Mouse (Mus musculus): Measurements from ENCODE around the gene Atp23.

Atp23 gene

DNA sequence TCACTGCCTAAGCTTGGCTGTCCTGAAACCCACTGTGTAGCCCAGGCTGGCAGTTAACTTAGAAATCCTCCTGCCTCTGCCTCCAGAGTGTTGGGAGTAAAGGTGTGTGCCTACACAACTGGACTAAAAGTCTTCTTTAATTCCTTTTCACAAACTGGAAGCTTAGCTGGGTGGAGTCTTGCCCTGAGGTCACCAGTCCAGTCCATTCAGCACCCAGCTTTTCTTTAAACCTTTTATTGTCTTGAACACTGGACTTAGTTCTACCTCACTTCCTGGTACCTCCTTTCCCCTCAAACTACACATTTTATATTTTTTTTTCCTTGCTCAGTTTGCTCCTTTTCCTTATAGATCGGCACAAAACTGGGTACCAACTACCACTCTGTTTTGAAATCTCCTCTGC is 10.3 kb upstream of the Atp23 start:
- no peak for DNase-seq (ENCODE audit: low read depth, low spot score)

DNA sequence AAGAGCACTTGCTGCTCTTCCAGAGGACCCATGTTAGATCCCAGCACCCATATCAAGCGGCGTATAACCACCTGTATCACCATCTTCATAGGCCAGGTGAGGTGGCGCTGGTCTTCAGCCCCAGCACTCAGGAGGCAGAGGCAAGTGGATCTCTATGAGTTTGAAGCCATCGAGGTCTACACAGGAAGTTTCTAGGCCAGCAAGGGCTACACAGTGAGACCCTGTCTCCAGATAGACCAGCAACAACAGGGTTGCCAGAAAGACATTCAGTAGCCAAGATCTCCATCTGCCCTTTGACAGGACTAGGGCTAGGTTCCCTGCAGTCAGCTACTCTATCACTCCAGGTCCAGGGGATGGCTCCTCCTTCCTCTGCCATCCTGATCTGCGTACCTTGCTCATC is 5.7 kb upstream of the Atp23 start:
- no peak for DNase-seq (ENCODE audit: low read depth, low spot score)

DNA sequence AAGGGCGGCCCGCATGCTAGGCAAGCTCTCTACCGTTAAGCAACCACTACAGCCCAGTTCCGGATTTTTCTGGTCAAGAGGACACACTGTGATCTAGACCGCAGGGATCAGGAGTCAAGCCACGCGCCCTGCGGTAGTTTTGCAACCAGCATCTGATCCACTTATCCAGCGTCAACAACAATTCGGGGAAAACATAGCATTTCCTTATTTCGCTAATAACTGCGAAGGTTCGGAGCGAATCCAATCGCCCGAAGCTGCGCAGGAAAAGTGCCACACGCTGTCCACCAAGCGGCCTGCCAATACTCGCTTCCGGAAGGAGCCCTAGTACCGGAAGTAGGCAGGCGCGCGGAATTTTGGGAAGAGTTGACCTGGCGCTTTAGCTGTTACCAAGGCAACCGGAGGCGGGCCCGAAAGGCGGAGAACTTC is 4.5 kb upstream of the Atp23 start:
- peak; percentile 94 for DNase-seq (ENCODE audit: low read depth, low spot score)

DNA sequence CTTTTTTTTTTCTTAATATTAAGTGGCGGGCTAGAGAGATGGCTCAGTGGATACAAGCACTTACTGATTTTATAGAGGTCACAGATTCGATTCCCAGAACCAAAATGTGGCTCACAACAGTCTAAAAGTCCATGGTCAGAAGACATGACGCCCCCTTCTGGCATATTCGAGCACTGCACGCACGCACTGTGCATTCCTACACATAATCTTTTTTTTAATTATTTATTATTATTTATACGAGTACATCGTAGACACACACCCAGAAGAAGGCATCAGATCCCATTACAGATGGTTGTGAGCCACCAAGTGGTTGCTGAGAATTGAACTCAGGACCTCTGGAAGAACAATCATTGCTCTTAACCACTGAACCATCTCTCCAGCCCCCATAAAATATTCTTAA is 3.9 kb upstream of the Atp23 start:
- no peak for DNase-seq (ENCODE audit: low read depth, low spot score)

DNA sequence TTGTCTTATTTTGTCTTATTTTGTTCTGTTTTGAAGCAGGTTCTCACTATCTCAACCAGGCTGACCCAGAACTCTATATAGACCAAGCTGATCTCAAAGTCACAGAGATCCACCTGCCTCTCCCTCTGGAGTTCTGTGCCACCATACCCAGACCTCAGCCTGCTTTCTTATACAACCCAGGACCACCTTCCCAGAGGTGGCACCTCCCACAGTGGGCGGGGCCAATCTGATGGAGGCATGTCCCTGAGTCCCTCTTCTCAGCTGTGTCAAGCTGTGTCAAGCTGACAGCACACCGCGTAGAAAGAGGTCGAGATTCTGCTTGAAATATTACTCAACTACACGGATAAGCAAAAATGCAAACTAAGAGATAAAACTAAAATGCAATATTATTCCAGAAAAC is 3.1 kb upstream of the Atp23 start:
- peak; percentile 80 for DNase-seq (ENCODE audit: low read depth, low spot score)

DNA sequence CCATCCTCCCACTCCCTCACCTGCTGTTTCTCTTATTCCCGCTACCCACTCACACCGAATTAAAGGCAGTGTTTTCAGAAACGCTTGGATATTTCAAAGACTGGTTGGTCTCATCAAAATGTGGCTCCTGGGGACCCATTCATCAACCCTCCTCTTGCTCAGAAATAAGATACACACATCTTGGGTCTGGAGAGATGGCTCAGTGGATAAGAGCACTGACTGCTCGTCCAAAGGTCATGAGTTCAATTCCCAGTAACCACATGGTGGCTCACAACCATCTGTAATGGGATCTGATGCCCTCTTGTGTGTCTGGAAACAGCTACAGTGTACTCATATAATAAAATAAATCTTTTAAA is 311 bp upstream of the Atp23 start:
- DNase-seq (ENCODE audit: low read depth, low spot score), result no peak

DNA sequence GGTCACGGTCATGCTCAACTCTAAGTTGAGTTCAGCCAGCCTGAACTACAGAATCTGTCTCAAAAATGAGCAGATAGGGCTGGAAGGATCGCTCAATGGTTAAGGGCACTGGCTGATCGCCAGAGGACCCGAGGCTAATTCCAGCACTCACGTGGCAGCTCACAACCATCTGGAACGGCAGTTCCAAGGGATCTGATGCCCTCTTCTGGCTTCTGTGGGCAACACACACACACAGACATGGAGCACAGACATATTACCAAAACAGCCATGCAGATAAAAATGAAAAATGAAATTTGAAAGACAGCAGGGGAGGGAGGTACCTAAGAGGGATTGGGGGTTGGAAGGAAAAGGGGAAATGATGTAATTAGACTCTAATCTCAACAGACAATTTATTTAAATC is 5.3 kb downstream of the Atp23 start:
- DNase-seq (ENCODE audit: low read depth, low spot score), result peak; percentile 41

DNA sequence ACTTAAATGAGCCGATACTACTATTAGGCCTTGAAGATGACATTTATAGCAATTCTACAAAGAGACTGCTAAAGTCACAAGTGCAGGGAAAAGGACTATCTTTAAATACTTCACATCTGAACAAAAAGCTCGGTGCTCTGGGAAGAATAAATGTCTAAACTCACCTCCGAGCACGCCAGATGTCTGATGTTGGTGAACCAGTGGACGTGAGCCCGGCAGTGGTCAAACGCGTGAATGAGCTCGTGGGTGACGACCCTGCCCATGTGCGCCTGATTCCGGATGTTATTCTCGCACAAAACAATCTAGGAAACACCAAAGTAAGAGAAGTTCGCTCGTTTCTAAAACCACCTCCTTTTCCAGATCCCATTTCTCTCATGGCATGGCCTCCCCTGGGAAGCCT is 7.1 kb downstream of the Atp23 start:
- DNase-seq (ENCODE audit: low read depth, low spot score), result no peak

DNA sequence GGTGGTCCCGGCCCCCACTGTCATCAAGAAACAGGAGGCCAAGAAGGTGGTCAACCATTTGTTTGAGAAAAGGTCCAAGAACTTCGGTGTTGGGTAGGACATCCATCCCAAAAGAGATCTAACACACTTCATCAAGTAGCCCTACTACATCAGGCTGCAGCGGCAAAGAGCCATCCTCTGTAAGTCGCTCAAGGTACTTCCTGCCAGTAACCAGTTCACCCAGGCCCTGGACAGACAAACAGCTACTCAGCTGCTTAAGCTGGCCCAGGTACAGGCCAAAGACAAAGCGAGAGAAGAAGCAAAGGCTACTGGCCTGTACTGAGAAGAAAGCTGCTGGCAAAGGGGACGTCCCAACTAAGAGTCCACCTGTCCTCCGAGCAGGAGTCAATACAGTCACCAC is 8.0 kb downstream of the Atp23 start:
- DNase-seq (ENCODE audit: low read depth, low spot score), result no peak

DNA sequence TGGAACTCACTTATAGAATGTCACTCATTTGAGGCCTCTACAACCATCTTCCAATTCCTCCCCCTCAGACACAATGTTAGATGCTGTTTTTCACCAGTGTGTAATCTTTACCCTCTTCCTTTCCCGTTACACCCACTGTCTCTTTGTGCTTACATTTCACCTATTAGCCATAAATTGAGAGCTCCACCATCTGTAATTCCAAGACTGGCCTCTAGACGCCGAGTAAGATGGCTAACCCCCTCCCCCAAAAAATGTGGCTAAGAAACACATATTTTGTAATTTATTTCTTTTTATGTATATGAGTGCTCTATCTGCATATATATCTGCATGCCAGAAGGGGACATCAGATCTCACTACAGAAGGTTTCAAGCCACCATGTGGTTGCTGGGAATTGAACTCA is 27.4 kb downstream of the Atp23 start:
- DNase-seq (ENCODE audit: low read depth, low spot score), result no peak

DNA sequence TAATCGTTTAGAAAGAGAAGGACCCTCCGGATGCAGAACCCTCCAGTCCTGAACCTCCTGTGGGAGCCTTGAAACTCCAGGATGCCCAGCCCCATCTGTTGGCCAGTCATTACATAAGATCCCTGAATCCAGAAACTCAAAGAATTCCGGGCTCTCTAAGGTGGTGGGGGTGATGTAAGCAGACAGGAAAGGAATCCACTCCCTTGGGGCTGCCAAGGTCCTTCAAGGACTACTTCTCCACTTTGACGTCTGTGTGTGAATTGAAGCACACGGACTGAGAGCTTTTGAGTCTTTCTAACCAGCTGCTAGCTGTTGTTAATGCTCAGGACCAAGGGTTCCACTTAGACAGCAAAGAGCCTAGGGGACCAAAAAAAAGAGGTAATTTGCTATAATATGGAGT is 28.9 kb downstream of the Atp23 start:
- no peak for DNase-seq (ENCODE audit: low read depth, low spot score)

DNA sequence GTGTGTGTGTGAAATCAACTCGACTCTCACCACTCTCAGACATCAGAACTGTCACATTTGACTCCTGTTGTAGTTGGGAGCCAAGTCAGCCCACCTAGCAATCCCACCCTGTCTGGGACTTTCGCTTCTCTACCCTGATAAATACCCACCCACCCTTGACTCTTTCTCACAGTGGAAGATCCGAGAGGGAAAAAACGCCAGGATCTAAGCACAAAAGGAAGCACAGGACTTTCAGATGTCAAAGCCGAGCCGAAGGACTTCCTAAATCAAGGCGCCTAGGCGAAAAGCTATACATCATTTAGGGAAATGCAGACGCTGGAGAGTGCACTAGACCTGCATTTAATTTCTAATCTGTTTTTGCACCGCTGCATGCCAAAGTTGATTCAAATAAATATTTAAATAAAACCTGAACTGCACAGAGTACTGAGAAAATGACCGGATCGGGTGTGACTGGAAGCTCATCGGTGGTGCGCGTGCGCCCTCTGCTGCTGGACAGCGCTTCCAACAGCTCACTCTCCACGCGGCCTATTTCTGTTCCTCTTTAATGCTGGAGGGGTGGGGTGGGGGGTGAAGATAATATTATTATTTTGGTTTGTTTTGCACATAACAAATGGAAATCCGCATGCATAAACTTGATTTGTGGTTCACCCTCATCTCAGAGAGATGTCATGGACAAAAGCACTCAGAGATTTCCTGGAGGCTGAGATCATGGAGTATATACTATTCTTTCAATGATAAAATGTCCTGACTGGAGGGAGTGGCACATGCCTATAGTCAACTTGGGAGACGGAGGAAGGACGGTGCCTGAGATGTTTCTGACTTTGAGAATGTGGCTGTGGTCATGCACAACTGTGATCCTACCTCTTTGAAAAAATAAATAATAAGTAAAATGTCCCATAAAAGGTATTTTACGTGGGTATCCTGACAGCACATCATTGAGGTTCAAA is 31.5 kb downstream of the Atp23 start:
- DNase-seq (ENCODE audit: low read depth, low spot score), result peak; percentile 48

DNA sequence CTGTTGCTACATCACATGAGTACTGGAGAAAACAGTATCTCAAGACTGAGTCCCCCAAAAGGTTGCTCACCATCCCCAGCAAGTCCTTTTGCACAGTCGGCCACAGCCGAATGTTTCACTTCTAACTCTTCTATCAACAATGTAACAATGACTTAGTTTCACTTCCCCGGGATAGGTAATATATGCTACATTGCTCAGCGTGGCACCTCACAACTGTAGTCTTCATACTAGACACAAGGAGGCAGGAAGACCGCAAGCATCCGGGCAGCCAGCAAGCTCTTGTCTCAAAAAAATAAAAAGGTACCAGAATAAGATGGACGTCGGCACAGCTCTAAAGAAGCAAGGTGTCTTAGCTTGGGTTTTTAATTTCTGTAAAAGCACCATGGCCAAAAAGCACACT is 35.9 kb downstream of the Atp23 start:
- no peak for DNase-seq (ENCODE audit: low read depth, low spot score)

DNA sequence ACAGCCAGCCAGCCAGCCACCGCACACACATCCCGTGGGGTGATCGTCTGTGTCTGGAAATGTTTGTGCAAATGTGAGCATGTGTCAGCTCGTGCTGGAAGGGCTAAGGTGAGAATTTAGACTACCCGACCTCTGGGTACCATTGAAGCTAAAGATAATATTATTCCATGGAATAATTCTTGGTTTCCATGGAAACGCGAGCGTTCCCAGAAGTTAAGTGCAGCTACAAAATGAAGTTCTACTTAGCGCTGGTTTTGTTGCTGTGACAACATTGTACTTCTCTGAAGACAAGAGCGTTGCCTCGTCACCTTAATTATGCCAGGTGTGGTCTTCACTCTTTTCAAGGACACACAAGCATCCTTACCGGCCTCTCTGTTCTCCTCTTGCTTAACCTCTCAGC is 39.0 kb downstream of the Atp23 start:
- no peak for DNase-seq (ENCODE audit: low read depth, low spot score)

DNA sequence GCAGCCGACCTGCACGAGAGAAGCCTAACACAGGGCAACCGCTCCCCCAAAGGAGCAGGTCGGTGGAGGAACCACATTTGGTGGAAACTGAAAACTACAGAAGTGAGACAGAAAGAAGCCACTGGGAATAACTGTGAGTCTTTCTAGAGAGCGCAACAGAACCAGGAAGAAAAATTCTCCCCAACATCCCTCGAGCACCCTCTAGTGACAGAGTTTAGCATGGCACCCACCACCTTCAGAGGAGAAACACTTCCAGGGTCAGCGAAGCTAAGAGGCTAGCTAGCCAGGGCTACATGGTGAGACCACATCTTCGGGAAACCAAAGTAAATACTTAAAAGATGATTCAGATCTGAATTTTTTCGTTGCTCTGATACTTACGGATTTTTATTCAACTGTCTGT is 47.9 kb downstream of the Atp23 start:
- DNase-seq (ENCODE audit: low read depth, low spot score), result peak; percentile 72

DNA sequence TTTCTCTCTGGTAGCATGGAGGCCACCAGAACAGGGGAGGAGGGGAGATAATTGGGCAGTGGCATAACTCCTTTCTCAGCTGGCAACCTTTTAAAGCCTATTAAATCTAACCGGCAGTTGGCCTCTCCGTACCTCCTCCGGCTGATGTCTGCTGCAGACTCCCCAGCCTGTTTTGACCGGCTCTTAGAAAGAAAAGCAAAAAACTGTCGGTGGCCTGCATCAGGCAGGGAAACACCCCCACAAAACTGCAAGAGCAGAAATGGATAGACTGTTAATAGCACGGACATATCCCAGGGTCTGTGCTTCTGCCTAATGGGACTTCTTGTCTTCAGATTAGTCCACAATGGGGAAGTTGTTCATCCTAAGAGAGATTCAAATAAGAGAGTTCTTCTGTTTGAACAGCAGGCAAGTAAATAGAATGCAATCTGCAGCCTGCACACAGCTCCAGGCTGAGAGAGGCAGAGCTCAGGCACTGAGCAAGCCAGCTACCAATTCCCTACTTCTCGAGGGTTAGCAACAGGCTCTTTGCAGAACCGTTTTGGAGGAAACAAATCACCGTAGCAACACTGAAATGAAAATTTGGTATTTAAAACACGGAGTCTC is 55.7 kb downstream of the Atp23 start:
- no peak for DNase-seq (ENCODE audit: low read depth, low spot score)

DNA sequence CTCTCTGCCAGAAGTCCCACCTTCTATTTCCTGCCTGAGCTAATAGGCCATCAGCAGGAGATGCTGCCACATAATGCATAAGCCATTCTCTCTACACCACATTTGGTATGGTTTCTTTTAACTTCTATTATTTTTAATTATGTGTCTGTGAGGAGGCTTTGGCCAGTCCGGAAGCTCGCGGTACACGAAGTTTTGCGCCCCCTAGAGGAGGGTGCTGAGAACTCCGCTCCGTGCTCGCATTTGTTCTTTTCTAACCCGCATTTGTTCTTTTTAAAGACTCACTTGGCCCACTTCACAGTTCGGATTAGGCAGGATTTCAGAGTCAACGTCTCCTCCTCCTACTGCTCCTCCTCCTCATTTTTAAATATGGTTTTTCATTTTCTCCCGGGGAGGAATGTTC is 56.5 kb downstream of the Atp23 start:
- DNase-seq (ENCODE audit: low read depth, low spot score), result peak; percentile 60

DNA sequence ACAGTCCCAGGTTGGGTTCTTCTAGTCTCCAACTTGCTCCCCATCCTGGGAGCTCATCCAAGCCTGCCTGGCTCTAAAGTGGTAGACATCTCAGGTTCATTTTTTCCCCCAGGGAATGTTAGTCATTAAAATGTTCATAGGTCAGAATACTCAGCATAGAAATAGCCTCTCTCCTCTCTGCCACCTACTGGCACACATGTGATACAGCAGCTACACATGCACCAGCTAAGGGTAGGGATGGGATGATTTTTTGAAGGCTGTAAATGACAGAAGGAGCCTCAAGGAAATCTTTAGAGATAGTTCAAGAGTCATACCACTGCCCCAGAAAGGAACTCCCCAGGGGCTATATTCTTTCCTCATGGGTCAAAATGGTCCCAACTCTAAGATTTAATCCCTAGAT is 60.9 kb downstream of the Atp23 start:
- no peak for DNase-seq (ENCODE audit: low read depth, low spot score)

DNA sequence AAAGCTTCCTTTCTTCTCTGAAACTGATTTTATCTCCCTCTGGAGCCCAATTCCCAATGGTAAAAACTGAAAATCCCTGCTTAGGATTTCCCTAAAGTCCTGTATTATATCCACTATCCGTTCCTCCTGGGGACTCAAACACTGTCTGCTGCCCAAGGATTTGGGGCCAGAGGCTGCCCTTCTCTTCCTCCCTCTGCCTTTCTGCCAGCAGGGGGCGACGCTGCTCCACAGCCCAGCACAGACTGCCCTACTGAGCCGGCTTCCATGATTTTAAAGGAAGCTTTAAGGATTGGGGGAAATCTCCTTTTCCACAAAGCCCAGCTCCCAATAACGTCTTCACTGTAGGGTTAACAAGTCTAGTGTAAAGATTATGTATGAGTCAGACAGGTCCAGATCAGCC is 68.1 kb downstream of the Atp23 start:
- peak; percentile 78 for DNase-seq (ENCODE audit: low read depth, low spot score)

DNA sequence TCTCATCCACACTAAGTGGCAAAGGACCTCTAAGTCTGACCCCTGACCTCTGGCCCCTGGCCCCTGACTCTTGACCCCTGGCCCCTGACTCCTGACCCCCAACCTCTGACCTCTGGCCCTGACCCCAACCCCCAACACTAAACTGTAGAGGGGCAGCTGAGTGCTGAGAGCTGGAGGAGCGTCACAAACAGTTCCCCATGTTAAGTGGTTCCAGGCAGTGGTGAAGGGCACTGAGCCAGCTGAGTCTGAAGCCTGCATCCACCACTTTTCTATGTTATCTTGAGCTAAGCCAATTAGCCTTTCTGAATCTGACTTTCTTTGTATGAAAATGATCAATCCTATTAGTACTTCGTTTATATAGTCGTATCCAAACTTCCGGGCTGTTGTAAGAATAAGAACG is 69.8 kb downstream of the Atp23 start:
- DNase-seq (ENCODE audit: low read depth, low spot score), result no peak

DNA sequence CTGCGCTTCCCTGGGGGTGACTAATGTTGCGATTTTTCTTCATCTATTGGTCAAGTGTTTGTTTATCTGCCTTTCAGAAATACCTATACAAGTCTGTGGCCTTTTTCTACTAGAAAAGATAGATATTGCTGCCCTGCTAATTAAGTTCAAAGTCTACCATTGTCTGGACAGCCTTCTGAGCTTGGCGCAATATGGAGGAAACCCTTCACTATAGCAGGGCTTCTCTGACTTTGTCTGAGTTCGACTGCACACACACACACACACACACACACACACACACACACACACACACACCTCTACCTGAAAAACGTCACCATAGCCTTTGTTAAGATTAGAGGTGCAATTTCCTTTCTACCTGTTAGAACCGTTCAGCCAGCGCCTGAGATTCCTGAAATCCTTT is 72.5 kb downstream of the Atp23 start:
- no peak for DNase-seq (ENCODE audit: low read depth, low spot score)

DNA sequence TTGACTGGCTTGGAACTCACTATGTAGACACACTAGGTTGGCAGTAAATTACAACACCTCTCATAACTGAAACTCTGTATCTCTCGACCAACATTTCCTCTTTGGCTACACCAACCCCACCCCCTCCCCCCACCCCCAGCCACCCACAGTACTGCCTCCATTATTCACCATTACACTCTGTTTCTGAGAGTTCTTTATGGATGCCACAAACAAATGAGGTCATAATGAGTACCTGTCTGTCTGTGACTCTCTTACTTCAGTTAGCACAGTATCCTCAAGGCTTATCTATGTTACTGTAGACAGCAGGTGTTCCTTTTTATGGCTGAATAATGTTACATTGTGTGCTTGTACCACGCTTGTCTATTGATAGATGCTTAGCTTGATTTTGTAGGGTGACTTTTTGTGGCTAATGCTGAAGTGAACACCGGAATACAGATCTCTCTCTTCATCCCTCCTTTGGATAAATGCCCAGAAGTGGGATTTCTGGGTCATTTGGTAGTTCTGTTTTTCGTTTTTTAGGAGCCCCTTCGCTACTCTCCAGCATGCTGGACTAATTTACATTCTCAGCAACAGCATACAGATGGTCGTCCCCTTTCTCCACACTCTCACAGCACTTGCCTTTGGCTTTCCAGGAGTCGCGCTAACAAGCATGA is 73.1 kb downstream of the Atp23 start:
- no peak for DNase-seq (ENCODE audit: low read depth, low spot score)

DNA sequence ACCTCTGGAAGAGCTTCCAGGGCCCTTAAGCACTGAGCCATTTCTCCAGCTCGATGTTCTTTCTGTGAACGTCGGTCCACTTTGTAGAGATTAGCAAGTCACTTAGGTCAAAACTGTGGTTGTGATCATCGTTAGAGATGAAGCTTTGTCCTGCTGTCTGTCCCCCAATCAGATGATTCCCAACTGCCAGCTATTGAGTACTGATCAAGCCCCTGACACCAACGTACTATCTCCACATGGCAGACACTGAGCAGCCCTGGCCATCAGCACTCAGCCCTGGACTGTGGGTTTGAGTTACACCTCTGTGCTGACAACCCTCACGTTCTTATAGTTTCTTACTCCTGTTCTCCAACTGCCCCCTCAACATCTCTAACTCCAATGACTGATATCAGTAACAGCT is 74.2 kb downstream of the Atp23 start:
- DNase-seq (ENCODE audit: low read depth, low spot score), result no peak

All from ES-CJ7 (cell line).